Mouse (Mus musculus): Measurements from ENCODE around the gene Cfap97d2. TPM values are rescaled to one million over a fixed set of nuclear protein-coding genes. Genes with fewer than 3 reads are reported as not detected.

The Cfap97d2 gene
- total RNA-seq, 2 experiments from 2014 or later = 3.1 to 3.2 TPM

DNA sequence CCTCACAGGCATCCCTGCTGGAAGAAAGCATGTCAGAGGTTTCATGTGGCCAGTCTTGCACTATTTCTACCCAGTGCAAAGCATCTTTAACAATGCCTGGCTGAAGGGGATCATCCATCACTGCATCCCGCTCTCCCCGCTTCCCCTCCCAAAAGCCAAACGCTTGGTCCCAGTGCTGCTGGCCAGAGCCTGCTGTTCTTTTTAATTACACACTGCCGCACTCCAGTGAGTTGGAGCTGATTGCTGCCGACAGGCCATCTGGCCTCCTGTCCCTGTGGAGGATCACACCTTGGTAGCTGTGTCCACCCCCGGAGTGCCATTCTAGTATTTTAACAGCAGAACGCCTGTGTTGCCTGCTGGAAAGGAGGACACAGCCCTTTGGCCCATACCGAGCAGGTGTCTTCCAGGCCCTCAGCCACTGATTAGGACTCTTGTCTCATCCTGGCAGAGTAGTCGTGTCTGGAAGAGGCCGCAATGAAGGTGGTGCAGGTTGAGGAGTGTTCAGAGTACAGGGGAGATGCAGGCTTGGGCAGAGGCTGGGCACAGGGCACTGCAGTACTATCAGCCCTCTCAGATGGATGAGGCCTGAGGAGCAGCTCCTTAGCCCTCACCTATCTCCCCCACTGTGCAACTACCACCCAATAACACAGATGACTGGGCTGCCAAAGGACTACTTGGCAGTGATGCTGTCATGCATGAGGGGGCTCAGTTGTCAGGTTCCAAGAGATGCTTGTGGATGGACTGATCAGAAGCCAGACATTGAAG, 13.2 kb upstream of the Cfap97d2 start:
- TF ChIP-seq CTCF (conservative IDR thresholded peaks at IDR 0.05) = no peak
- Histone ChIP-seq H3K27ac (no peak overlapping the region), H3K4me3 (no peak overlapping the region)
- DNase-seq (ENCODE audit: low spot score in 2 of 2) = no peak

DNA sequence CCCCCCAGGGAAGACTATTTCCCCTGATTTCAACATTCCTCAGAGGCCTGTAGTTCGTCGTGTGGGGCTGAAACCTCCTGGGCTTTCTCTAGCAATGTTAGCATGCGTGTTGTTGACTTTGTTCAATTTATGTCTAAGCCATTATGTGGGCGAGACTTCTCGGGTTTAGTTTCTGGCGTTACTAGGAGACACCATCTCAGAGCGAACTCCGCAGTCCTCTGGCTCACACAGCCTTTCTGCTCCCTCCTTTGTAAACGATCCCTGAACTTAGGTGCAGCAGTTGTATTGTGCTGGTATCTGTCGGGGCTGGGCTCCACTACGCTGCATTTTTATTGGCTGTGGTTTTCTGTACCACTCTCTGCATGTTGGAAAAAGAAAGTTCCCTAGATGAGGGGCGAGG, 11.0 kb upstream of the Cfap97d2 start:
- no peak overlapping the region for H3K27ac ChIP-seq
- no peak overlapping the region for H3K4me3 ChIP-seq
- no peak for TF ChIP-seq CTCF (conservative IDR thresholded peaks at IDR 0.05)
- no peak for DNase-seq (ENCODE audit: low spot score in 2 of 2)

DNA sequence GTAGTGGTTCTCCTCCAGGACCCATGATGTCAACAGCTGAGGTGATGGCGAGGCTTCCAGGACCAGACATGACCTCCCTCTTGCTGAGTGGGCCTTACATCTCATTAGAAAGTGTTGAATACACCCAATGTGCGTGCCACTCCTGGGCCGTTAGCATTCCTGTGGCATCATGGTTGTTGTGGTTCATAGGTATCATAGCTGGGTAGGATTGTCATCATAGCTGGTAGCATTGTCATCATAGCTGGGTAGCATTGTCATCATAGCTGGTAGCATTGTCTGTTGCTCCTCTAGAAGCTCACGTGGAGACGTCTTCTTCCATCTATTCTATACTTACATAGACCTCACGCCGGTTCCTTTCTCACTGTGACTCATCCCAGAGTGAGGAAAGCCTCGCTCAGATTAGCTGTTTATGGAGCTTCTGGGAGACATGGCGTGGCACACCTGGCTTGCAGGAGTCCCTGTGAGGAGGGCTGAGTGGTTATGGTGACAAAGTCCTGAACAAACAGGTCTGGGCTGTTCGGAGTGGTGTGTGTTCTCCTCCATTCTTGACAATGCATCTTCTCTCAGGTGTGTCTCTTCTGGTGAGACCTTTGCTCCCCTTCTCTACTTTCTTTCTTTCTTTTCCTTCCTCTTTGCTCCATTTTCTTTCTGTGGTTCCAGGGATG, 10.4 kb upstream of the Cfap97d2 start:
- H3K27ac ChIP-seq = no peak overlapping the region
- H3K4me3 ChIP-seq = no peak overlapping the region
- DNase-seq (ENCODE audit: low spot score in 2 of 2) = no peak
- TF ChIP-seq CTCF (conservative IDR thresholded peaks at IDR 0.05) = no peak

DNA sequence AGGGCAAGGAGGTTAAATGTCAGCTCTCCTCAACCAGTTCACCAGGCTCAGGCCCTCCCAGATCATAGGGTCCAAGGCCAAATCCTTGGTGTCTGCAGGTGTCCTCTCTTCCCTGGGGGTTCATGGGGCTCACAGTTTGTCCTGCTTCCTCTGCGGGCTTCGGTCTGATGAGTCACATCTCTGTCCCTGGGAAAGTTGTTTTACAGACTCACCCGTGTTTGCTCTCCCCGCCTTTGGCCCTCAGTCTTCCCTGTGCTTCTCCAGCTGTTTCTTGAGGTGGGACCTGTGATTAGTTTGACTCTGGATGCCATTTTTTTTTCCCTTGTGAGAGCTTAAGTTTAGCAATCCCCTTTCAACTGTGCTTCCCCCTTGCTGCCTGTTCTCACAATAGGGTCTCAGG, 9.5 kb upstream of the Cfap97d2 start:
- Histone ChIP-seq H3K27ac (no peak overlapping the region), H3K4me3 (no peak overlapping the region)
- no peak for TF ChIP-seq CTCF (conservative IDR thresholded peaks at IDR 0.05)
- DNase-seq (ENCODE audit: low spot score in 2 of 2) = no peak

DNA sequence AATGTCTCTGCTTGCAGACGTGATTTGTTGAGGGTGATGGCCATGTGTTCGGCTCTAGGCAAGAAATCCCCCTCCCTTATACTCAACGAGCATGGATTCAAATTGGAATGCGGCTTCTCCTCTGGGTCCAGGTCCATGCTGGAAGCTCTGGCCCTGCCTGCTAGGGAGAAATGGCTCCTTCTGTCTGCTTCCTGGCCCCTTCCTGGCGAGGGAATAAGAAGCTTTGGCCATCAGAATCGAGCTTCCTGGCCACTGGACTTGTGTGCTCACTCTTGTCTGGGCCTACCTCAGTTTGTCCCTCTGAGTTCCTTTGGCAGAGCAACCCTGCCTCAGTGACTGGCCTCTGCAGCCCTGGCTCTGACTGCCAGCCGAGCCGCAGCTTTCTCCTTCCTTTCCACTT, 8.5 kb upstream of the Cfap97d2 start:
- Histone ChIP-seq H3K27ac (no peak overlapping the region), H3K4me3 (no peak overlapping the region)
- no peak for TF ChIP-seq CTCF (conservative IDR thresholded peaks at IDR 0.05)
- no peak for DNase-seq (ENCODE audit: low spot score in 2 of 2)

DNA sequence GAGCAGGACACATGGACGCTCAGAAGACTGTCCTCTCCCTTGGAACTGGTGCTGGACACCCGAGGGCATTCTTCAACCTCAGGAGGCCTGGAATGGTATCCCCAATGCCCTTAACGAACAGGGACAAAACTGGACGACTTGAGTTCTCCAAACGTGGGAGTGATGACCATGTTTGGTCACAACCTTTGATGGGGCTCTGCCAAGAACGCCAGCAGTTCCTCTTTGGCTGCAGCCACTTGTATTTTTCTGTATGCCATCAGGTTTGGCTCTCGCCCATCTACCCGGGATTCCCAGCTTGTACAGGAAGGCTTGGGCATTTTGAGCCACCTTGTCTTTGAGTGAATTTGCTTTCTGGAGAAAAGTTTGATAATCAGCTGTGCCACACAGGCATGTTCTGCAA, 8.0 kb upstream of the Cfap97d2 start:
- no peak for DNase-seq (ENCODE audit: low spot score in 2 of 2)
- H3K4me3 ChIP-seq = no peak overlapping the region
- TF ChIP-seq CTCF (conservative IDR thresholded peaks at IDR 0.05) = no peak

DNA sequence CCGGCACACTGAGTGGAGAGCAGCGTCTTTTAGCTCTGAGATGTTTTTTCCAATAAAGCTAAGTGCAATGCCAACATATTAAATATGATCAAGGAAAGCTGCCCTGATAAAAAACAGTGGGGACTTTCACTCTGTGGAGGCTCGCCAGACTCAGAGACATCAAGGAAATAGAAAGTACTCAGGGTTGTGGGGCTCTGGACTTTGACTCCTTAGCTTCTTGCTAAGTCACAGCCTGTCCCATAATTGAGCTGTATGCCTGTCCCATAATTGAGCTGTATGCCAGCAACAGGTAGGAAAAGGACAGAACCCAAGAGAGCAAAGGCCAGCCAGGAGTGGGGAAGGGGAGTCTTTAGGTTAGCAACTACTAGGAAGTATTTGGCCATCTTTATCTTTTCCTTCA, 7.4 kb upstream of the Cfap97d2 start:
- DNase-seq (ENCODE audit: low spot score in 2 of 2) = no peak
- Histone ChIP-seq H3K4me3 (no peak overlapping the region), H3K27ac (no peak overlapping the region)
- no peak for TF ChIP-seq CTCF (conservative IDR thresholded peaks at IDR 0.05)

More for the DNA sequence above, 8.0 kb upstream of the Cfap97d2 start:
- no peak overlapping the region for H3K27ac ChIP-seq

DNA sequence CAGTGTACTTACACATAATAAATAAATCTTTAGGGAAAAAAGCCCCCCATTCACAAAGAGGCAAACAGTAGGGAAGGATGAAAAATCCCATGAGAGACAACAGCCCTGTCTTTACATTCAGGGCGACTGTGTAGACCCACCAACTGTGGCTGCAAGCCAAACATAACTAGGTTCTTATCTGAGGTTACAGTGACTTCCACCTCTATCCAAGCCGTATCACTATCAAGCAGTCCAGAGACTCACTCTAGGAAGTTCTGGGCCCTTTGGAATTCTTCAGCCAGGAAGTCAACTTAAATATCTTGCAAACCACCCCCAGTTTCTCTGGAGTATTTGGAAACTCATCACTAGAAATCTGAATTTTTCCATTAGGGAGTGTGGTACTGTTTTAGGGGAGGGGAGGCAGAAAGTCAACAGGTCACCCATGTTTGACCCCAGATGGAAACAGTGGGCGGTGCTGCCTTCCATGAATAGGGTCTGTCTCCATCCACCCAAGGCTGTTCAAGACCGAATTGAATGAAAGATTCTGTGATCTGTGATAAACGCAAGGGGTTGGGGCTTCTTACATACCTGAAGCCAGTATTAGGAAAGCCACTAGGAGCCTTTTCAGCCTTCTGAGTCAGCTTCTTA, 6.3 kb upstream of the Cfap97d2 start:
- DNase-seq (ENCODE audit: low spot score in 2 of 2) = no peak
- H3K4me3 ChIP-seq = no peak overlapping the region
- no peak for TF ChIP-seq CTCF (conservative IDR thresholded peaks at IDR 0.05)
- H3K27ac ChIP-seq = no peak overlapping the region

DNA sequence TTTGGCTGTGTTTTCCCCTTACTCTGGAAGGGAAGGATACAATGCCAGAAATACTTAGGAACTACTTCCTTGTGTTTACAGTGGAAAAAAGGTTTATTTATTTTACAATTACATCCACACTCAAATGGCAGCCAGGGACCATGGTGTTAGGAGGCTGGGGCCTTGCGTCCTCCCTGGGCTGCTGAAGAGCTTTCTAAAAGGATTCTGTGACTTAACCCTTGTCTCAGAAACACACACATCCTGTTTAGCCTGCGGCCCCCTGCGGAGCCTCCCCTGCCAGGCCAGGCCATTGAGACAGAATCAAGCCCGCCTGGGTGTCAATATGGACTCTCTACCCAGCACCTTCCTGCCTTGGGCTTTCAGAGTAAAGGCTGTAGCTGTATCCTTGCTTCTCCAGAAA, 2.9 kb upstream of the Cfap97d2 start:
- no peak for TF ChIP-seq CTCF (conservative IDR thresholded peaks at IDR 0.05)
- H3K4me3 ChIP-seq = no peak overlapping the region
- no peak overlapping the region for H3K27ac ChIP-seq
- no peak for DNase-seq (ENCODE audit: low spot score in 2 of 2)

DNA sequence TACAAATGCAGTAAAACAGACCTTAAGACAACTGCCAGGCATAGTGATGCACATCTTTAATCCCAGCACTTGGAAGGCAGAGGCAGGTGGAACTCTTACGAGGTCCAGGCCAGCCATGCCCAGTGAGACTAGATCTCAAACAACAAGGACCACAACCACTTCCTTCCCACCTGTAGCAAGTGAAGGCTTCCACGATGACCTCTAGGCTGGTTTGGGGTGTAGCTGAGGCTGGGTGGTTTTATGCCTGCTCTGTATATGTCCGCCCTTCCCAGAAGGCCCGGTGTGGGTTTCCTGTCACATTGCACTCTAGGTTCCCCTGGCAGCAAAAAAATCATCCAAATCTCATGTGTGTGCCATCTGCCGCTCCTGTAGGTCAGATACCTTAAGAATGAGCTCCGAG, 1.9 kb upstream of the Cfap97d2 start:
- DNase-seq (ENCODE audit: low spot score in 2 of 2) = no peak
- Histone ChIP-seq H3K27ac (no peak overlapping the region), H3K4me3 (no peak overlapping the region)
- no peak for TF ChIP-seq CTCF (conservative IDR thresholded peaks at IDR 0.05)

DNA sequence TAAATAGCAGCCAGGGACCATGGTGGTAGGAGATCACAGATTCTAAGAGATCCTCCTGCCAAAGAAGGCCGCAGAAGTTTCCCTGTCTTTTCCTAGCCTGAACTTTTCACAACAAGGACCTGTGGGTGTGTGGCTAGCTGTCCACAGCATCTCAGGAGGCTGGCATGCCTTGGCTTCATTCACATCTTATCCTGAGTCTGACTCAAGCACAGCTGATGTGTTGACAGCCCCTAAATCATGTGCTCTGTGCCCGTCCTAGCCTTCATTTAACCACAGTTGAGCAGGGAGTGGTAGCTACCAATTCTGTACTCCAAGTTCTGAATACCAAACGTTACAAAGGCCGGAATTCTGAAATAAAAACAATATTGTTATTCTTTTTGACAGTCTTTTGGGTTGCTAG, 1.4 kb upstream of the Cfap97d2 start:
- no peak for TF ChIP-seq CTCF (conservative IDR thresholded peaks at IDR 0.05)
- H3K4me3 ChIP-seq = no peak overlapping the region
- no peak for DNase-seq (ENCODE audit: low spot score in 2 of 2)
- no peak overlapping the region for H3K27ac ChIP-seq

DNA sequence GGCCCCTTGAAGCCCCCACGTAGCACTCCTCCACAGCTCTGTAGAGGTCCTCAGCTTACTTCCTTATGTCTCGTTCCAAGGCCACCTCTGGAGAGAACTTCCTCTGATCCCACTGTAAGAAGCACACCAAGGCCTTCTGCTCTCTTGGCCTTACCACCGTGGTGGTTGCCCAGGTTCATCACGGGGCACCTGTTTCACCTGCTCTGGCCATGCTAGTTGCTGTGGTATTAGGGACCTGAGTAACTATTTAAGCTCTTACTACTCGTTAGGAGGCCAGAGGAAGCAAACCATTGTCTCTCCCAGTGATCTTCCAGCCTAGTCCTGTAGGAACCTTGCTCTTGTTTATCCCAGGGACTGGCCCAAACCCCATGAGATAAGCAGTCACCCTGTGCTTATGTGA, 1.2 kb downstream of the Cfap97d2 start:
- H3K27ac ChIP-seq = no peak overlapping the region
- no peak overlapping the region for H3K4me3 ChIP-seq
- no peak for DNase-seq (ENCODE audit: low spot score in 2 of 2)
- no peak for TF ChIP-seq CTCF (conservative IDR thresholded peaks at IDR 0.05)

DNA sequence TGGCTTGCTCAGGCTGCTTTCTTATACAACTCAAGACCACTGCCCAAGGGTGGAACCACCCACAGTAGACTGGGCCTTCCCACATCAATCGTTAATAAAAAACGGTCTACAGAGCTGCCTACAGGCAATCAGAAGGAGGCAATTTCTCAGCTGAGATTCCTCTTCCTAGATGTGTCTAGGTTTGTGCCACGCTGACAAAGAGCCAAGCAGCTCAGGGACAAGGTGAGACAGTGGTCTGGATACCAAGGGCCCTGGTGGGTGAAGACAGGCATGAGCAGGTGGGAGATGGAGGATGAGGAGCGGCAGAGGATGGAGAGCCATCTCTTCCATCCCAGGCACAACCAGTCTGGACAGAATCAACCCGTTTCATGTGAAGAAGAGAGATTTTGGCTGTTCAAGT, 2.8 kb downstream of the Cfap97d2 start:
- TF ChIP-seq CTCF (conservative IDR thresholded peaks at IDR 0.05) = no peak

DNA sequence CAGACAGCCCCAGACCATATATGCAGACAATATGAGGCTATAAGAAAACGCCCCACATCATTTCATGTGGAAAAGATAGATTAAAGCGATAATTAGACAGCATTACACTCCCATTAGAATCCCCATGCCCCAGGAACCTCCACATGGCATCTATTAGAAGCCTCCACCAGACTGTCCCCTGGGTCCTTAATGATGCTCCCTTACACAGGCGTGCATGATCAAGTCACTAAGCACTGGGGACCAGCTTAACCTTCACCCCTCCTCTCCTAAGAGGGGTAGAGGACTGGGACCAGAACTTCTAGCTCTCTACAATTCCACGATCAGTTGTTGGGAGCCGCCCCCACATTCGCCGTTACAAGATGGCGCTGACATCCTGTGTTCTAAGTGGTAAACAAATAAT, 13.3 kb downstream of the Cfap97d2 start:
- TF ChIP-seq CTCF (conservative IDR thresholded peaks at IDR 0.05) = no peak
- DNase-seq (ENCODE audit: low spot score in 2 of 2) = no peak
- Histone ChIP-seq H3K27ac (no peak overlapping the region), H3K4me3 (no peak overlapping the region)

More for the DNA sequence above, 2.8 kb downstream of the Cfap97d2 start:
- DNase-seq (ENCODE audit: low spot score in 2 of 2) = no peak
- no peak overlapping the region for H3K4me3 ChIP-seq
- no peak overlapping the region for H3K27ac ChIP-seq

Data from layer of hippocampus, adult 2 months (tissue).